Mouse (Mus musculus): ENCODE data around the gene Lamb2.

DNA sequence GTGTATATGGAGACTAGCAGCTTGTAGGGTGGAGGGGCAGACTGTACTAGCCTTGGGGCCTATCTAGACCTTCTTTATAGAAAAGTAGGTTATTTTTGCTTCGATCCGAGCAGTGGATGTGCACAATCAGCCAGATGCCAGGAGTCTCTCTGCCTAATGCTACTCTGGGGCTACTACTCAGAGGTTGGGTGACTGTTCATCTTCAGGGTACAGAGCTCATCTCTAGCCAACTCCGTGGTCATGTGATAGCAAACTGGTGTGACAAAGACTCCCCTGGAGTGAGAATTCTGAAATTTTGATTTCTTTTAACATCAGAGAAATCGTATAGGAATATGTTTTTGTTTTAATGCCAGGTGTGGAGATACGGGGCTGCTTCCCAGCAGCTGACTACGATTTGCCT lies 26.6 kb upstream of the Lamb2 start:
- TF ChIP-seq CTCF (IDR thresholded peaks at IDR 0.05; ENCODE audit: low read depth), result no peak
- TF ChIP-seq EP300 (IDR thresholded peaks at IDR 0.05; ENCODE audit: low read depth), result no peak
